Mouse (Mus musculus): Measurements from ENCODE around the gene Arhgef16. TPM values are rescaled to one million over a fixed set of nuclear protein-coding genes. Genes with fewer than 3 reads are reported as not detected.

The Arhgef16 gene
- total and polyA plus RNA-seq, 3 experiments = 0.36 to 1.2 (median 0.39) TPM

DNA sequence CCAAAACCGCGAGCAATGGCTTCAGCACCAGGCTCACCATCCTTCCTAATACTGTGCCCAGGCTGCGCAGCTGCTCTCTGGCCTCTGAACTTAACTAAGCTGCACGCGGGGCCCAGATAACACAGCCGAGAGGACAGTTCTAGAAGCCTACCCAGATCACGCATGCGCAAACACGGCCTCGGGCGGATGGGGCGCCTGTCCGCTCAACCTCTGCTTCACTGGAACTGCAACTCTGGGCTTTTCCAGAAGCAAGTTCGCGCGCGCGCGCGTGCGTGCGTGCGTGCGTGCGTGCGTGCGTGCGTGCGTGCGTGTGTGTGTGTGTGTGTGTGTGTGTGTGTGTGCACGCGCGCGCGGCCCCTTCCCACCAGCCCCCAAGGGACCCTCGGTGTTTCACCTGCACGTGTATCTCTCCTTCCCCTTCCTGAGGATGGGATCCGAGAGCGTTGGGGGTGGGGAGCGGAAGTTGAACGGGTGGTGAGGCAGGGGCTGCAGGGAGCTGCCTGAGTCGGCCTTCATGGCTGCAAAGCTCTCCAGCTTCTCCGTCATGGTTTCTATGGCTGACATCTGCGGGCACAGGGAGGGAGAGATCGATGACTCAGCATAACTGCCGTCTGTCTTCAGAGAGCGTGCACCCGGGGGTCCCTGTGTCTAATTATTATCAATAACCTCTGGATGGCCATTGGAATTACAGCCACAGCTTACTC is 33.4 kb upstream of the Arhgef16 start:
- peak; percentile 60 to 67 for DNase-seq
- no peaks in the 10 kb centered on the region for H3K79me2 ChIP-seq (replicated peaks; ENCODE audit: control insufficient read depth, insufficient read depth, low read length)
- H3K9ac ChIP-seq (ENCODE audit: low read depth, low read length) = peak overlapping the region; percentile 59
- peak; percentile 57; the same call in 1 of the 2 replicates for TF ChIP-seq POLR2A (IDR thresholded peaks at IDR 0.05; ENCODE audit: insufficient read depth, low read depth, low read length)
- no peak for TF ChIP-seq CTCF (IDR thresholded peaks at IDR 0.05)
- H3K4me1 ChIP-seq (ENCODE audit: control insufficient read depth, insufficient read depth, low read length) = peaks cover 10% of the 10 kb centered on the region
- WGBS = 58% methylated on average over 47 of the region's 48 CpGs
- H3K27ac ChIP-seq = peak overlapping the region; percentile 78
- H3K4me3 ChIP-seq = 0 out of 2 replicates have a peak overlapping the region, but pooled peaks have one; percentile 18
- no peaks in the 10 kb centered on the region for H3K27me3 ChIP-seq (ENCODE audit: control insufficient read depth, insufficient read depth, low read length)
- H3K36me3 ChIP-seq (ENCODE audit: control insufficient read depth, insufficient read depth, low read length) = no peaks in the 10 kb centered on the region
- intact Hi-C loops (cut with DNase I) = loop anchor here (5.0 kb wide), 2 partner anchors 82 to 302 kb away; partner anchors contain the start of gene Prdm16

DNA sequence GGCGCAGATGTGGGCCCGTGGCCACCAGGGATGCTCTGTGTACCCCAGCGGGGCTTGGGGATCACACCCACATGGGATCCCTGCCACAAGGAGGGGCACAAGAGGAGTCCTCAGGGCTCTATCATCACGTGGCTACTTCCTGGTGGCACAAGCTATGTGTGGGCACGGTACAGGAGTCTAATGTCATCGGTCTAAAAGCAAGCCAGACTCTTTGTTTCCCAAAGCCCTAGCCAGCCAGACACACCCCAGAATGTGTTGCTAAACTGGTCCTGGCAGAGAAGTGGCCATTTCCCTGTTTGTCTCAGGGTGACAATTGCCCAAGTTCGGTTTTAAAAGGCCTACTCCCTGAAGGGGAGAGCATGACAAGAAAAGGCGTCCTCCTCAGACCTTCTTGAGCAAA is 31.8 kb upstream of the Arhgef16 start:
- TF ChIP-seq CTCF (IDR thresholded peaks at IDR 0.05) (peak; percentile 22; the same call in 1 of the 2 replicates), POLR2A (IDR thresholded peaks at IDR 0.05; ENCODE audit: insufficient read depth, low read depth, low read length) (no peak), EP300 (IDR thresholded peaks at IDR 0.05; ENCODE audit: insufficient read depth, low read depth, low read length) (0 out of 2 replicates have a peak, but pooled peaks have one; percentile 20)
- H3K4me3 ChIP-seq = no peak overlapping the region
- H3K79me2 ChIP-seq (replicated peaks; ENCODE audit: control insufficient read depth, insufficient read depth, low read length) = no peaks in the 10 kb centered on the region
- no peak overlapping the region for H3K9ac ChIP-seq (ENCODE audit: low read depth, low read length)
- H3K27me3 ChIP-seq (ENCODE audit: control insufficient read depth, insufficient read depth, low read length) = no peaks in the 10 kb centered on the region
- peak; percentile 41 to 63 for DNase-seq
- H3K27ac ChIP-seq = peak overlapping the region; percentile 78
- peaks cover 10% of the 10 kb centered on the region for H3K4me1 ChIP-seq (ENCODE audit: control insufficient read depth, insufficient read depth, low read length)
- no peaks in the 10 kb centered on the region for H3K36me3 ChIP-seq (ENCODE audit: control insufficient read depth, insufficient read depth, low read length)
- intact Hi-C loops (cut with DNase I) = loop anchor here (5.0 kb wide), 2 partner anchors 84 to 304 kb away; partner anchors contain the start of gene Prdm16
- WGBS = 35% methylated on average over 8 of the region's 8 CpGs

DNA sequence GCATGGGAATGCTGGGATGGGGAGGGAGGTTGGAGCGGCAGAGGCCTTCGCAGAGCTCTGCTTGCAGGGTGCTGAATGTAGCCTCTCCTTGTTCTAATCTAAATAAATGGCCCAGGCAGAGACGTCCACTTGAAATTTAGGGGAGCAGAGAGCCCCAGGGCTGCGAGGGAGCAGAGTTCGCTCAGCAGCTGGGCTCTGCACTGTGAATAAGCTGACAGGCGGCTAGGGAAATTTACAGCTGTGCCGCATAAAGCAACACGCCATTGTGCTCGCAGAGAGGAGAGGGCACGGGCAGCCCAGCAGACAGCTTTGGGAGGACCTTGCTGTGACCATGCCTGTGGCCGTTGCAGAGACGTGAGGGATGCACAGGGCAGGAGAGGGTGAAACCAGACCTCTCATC is 29.8 kb upstream of the Arhgef16 start:
- 79% methylated on average over 12 of the region's 12 CpGs for WGBS
- peaks cover 4% of the 10 kb centered on the region for H3K4me1 ChIP-seq (ENCODE audit: control insufficient read depth, insufficient read depth, low read length)
- no peaks in the 10 kb centered on the region for H3K27me3 ChIP-seq (ENCODE audit: control insufficient read depth, insufficient read depth, low read length)
- H3K9ac ChIP-seq (ENCODE audit: low read depth, low read length) = no peak overlapping the region
- intact Hi-C loops (cut with DNase I) = loop anchor here (2.0 to 5.0 kb wide), 3 partner anchors 62 to 306 kb away; partner anchors contain the start of gene Prdm16
- no peak overlapping the region for H3K27ac ChIP-seq
- no peaks in the 10 kb centered on the region for H3K79me2 ChIP-seq (replicated peaks; ENCODE audit: control insufficient read depth, insufficient read depth, low read length)
- DNase-seq = no peak
- no peaks in the 10 kb centered on the region for H3K36me3 ChIP-seq (ENCODE audit: control insufficient read depth, insufficient read depth, low read length)
- no peak overlapping the region for H3K4me3 ChIP-seq
- TF ChIP-seq POLR2A (IDR thresholded peaks at IDR 0.05; ENCODE audit: insufficient read depth, low read depth, low read length) (no peak), CTCF (IDR thresholded peaks at IDR 0.05) (no peak), EP300 (IDR thresholded peaks at IDR 0.05; ENCODE audit: insufficient read depth, low read depth, low read length) (no peak)

DNA sequence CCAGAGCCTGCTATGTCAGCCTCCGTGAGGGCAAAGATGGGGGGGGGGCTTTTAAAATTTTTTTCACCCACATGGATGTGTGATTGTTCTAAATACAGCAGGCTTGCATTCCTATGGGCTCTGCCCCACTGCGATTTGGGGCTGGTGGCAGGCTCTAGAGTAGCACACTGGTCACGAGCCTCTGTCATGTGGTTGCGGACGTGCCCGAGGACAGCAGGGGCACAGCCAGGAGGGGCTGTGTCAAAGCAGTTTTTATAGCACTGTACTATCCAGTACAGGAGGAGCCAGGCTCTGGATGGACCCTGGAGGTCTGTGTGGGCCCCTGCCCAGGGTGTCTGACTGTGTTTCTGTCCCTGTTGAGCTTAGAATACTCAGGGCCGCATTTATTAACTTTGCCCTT is 28.5 kb upstream of the Arhgef16 start:
- intact Hi-C loops (cut with DNase I) = loop anchor here (2.0 to 5.0 kb wide), 3 partner anchors 63 to 307 kb away; partner anchors contain the start of gene Prdm16
- Histone ChIP-seq H3K4me3 (no peak overlapping the region), H3K36me3 (ENCODE audit: control insufficient read depth, insufficient read depth, low read length) (no peaks in the 10 kb centered on the region), H3K9ac (ENCODE audit: low read depth, low read length) (no peak overlapping the region), H3K27ac (peak overlapping the region; percentile 84), H3K4me1 (ENCODE audit: control insufficient read depth, insufficient read depth, low read length) (peaks cover 2% of the 10 kb centered on the region; the same call in 1 of the 2 replicates), H3K79me2 (replicated peaks; ENCODE audit: control insufficient read depth, insufficient read depth, low read length) (no peaks in the 10 kb centered on the region), H3K27me3 (ENCODE audit: control insufficient read depth, insufficient read depth, low read length) (no peaks in the 10 kb centered on the region)
- peak; percentile 52 to 75 for DNase-seq
- 60% methylated on average over 7 of the region's 7 CpGs for WGBS
- TF ChIP-seq EP300 (IDR thresholded peaks at IDR 0.05; ENCODE audit: insufficient read depth, low read depth, low read length) (peak; percentile 82), POLR2A (IDR thresholded peaks at IDR 0.05; ENCODE audit: insufficient read depth, low read depth, low read length) (no peak)

DNA sequence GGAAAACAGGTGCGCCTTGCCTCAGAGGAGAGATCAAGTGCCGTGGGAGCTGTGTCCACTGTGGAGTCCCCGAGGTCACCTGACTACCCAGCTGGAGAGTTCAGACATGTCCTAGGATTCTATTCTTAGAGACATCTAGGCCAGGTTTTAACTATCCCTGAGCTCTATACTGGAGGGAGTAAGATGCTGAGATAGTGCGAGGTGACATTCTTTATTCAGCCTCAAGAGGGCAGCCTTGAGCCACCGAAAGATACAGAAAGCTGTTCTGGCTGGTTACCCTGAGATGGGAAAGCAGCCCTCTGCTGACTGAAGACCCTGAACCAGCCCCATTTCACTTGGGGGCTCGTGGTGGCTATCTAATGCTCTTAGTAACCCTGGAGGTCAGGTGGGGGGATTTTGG is 27.4 kb upstream of the Arhgef16 start:
- Histone ChIP-seq H3K9ac (ENCODE audit: low read depth, low read length) (no peak overlapping the region), H3K4me1 (ENCODE audit: control insufficient read depth, insufficient read depth, low read length) (peaks cover 2% of the 10 kb centered on the region; the same call in 1 of the 2 replicates), H3K79me2 (replicated peaks; ENCODE audit: control insufficient read depth, insufficient read depth, low read length) (no peaks in the 10 kb centered on the region), H3K36me3 (ENCODE audit: control insufficient read depth, insufficient read depth, low read length) (no peaks in the 10 kb centered on the region), H3K4me3 (no peak overlapping the region), H3K27ac (peak overlapping the region; percentile 84), H3K27me3 (ENCODE audit: control insufficient read depth, insufficient read depth, low read length) (no peaks in the 10 kb centered on the region)
- intact Hi-C loops (cut with DNase I) = loop anchor here (1.0 to 2.0 kb wide), 3 partner anchors 345 to 496 kb away; no protein-coding TSS in a partner anchor
- 14% methylated on average over 6 of the region's 6 CpGs for WGBS
- TF ChIP-seq CTCF (IDR thresholded peaks at IDR 0.05) (peak; percentile 99), EP300 (IDR thresholded peaks at IDR 0.05; ENCODE audit: insufficient read depth, low read depth, low read length) (0 out of 2 replicates have a peak, but pooled peaks have one; percentile 44), POLR2A (IDR thresholded peaks at IDR 0.05; ENCODE audit: insufficient read depth, low read depth, low read length) (no peak)
- peak; percentile 65 to 77 for DNase-seq

DNA sequence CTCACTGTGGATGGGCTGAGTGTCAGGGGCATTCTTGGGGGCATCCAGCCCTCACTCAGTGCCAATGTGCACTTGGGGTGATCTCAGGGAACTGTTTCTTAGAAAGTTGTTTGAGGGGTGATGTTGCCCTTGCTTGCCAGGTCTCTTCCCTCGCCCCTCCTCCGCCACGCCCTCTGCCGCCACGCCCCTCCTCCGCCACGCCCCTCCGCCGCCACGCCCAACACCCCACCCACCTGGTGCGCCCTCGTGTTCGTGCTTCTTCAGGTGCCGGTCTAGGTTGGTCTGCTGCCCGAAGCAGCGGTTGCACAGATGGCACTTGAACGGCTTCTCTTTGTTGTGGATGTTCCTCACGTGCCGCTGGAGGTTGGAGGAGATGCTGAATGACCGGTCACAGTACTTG is 27.0 kb upstream of the Arhgef16 start:
- Histone ChIP-seq H3K9ac (ENCODE audit: low read depth, low read length) (no peak overlapping the region), H3K36me3 (ENCODE audit: control insufficient read depth, insufficient read depth, low read length) (no peaks in the 10 kb centered on the region), H3K27ac (no peak overlapping the region), H3K79me2 (replicated peaks; ENCODE audit: control insufficient read depth, insufficient read depth, low read length) (no peaks in the 10 kb centered on the region), H3K4me1 (ENCODE audit: control insufficient read depth, insufficient read depth, low read length) (peaks cover 1% of the 10 kb centered on the region; the same call in 1 of the 2 replicates), H3K27me3 (ENCODE audit: control insufficient read depth, insufficient read depth, low read length) (no peaks in the 10 kb centered on the region), H3K4me3 (no peak overlapping the region)
- TF ChIP-seq EP300 (IDR thresholded peaks at IDR 0.05; ENCODE audit: insufficient read depth, low read depth, low read length) = no peak
- TF ChIP-seq CTCF (IDR thresholded peaks at IDR 0.05) = no peak
- TF ChIP-seq POLR2A (IDR thresholded peaks at IDR 0.05; ENCODE audit: insufficient read depth, low read depth, low read length) = no peak
- no peak for DNase-seq
- 28% methylated on average over 16 of the region's 20 CpGs for WGBS
- intact Hi-C loops (cut with DNase I) = loop anchor here (2.0 kb wide), 2 partner anchors 470 to 496 kb away; no protein-coding TSS in a partner anchor

Data from heart, adult 2 months (tissue).